Mouse (Mus musculus): ENCODE results near the gene Dph5.

GRCm38 (mm10) chr3:115844566-115844965 lies 43.1 kb upstream of the Dph5 start:
- TF ChIP-seq POLR2A (IDR thresholded peaks at IDR 0.05; ENCODE audit: borderline replicate concordance, extremely low read depth, insufficient read depth, insufficient read length, poor library complexity, severe bottlenecking): no peak
- no peak for TF ChIP-seq CTCF (IDR thresholded peaks at IDR 0.05; ENCODE audit: borderline replicate concordance, extremely low read depth, insufficient read depth, insufficient read length)

Data from brain, embryonic 14.5 days (tissue).